Mouse (Mus musculus) spleen, postnatal 36 days (tissue): ENCODE results near the gene Ccdc15.

Source experiments
- DNase-seq, 2 experiments: peaks; one replicate each; pipeline ENCODE4 v3.0.0; 2022; ENCODE audit warnings: low spot score in 2 of 2, mixed read lengths in 1 of 2

Gene Ccdc15

DNA sequence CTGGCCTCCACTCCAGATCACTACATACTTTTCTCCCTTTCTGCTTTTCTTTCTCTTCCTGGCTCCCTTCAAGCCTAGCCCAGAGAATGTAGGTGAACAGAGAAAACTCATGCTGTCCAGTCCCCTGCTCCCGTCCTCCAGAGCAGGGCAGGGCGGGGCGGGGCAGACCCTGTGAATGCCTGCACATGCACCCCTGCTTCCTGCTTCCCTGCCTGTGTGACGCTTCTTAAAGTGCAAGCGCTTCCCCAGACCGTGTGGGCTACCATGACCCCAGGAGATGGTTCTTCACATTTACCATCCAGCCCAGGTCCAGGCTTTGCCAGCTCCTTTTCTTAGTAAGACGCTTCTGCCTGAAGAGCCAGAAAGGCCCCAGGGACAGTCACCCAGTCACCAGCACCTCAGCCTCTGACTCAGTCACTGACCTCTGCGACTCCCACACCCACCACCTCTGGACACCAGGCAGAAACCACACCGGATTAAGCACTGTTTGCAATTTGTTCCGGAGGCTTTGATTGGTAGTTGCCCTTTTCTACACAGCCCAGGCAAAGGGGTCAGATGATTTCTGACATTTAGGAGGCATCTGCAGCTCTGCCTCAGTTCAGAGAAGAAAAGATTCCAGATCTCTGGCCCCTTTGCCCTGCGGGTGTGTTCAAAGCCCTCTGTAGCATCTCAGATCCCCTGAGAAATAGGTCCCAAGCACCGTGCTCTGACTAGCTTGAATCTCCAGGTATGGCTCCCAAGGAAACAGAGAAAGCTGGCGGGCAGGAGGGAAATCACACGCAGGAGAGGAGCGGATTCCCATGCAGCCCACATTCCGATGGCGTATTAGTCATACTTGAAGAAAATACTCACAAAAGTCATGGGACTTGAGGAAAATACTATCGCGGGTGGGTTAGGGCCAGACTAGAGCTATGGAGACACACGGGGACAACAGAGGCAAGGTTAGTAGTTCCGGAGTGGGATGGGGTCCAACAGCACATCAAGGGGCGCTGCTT, 115.7 kb downstream of the Ccdc15 start:
- DNase-seq: no peak

GRCm38 (mm10) chr9:37230486-37231195, 117.6 kb downstream of the Ccdc15 start:
- DNase-seq: peak; percentile 44 to 61

GRCm38 (mm10) chr9:37229880-37230325, 118.3 kb downstream of the Ccdc15 start:
- DNase-seq: peak; percentile 42 to 51
